Mouse (Mus musculus): ENCODE data around the gene Scamp2.

Gene Scamp2

GRCm38 (mm10) chr9:57552139-57552887, 8.4 kb upstream of the Scamp2 start, which contains the start of gene Mpi:
Mpi (minus strand) TSS chr9:57552763.
- DNase-seq = peak; percentile 72

- DNase-seq = no peak
Measured at GRCm38 (mm10) chr9:57553119-57553518, 7.6 kb upstream of the Scamp2 start.

- no peak for DNase-seq
Measured at GRCm38 (mm10) chr9:57554753-57555152, 6.0 kb upstream of the Scamp2 start.

GRCm38 (mm10) chr9:57557215-57557614, 3.5 kb upstream of the Scamp2 start:
- DNase-seq = no peak

- no peak for DNase-seq
Measured at GRCm38 (mm10) chr9:57558625-57559024, 2.1 kb upstream of the Scamp2 start.

- no peak for DNase-seq
Measured at GRCm38 (mm10) chr9:57559568-57559967, 1.2 kb upstream of the Scamp2 start.

- DNase-seq = no peak
Measured at GRCm38 (mm10) chr9:57560263-57560662, 480 bp upstream of the Scamp2 start.

GRCm38 (mm10) chr9:57561711-57562099, 962 bp downstream of the Scamp2 start:
- DNase-seq = peak; percentile 90

- DNase-seq = peak; percentile 79
Measured at GRCm38 (mm10) chr9:57562896-57563372, 2.2 kb downstream of the Scamp2 start.

GRCm38 (mm10) chr9:57564609-57565008, 3.9 kb downstream of the Scamp2 start:
- peak; percentile 88 for DNase-seq

- peak; percentile 43 for DNase-seq
Measured at GRCm38 (mm10) chr9:57565741-57566221, 5.0 kb downstream of the Scamp2 start.

- peak; percentile 94 for DNase-seq
Measured at GRCm38 (mm10) chr9:57566846-57567245, 6.1 kb downstream of the Scamp2 start.

- DNase-seq = peak; percentile 65
Measured at GRCm38 (mm10) chr9:57568500-57568899, 7.8 kb downstream of the Scamp2 start.

- DNase-seq = no peak
Measured at GRCm38 (mm10) chr9:57574397-57574796, 13.7 kb downstream of the Scamp2 start.

GRCm38 (mm10) chr9:57575577-57575976, 14.8 kb downstream of the Scamp2 start:
- no peak for DNase-seq

GRCm38 (mm10) chr9:57577144-57577849, 16.6 kb downstream of the Scamp2 start:
- no peak for DNase-seq

- no peak for DNase-seq
Measured at GRCm38 (mm10) chr9:57584991-57585390, 24.2 kb downstream of the Scamp2 start.

- DNase-seq = peak; percentile 84
Measured at GRCm38 (mm10) chr9:57589224-57590126, 28.7 kb downstream of the Scamp2 start, which contains the start of gene Ulk3. Ulk3 (plus strand) TSS chr9:57589452.

- peak; percentile 31 for DNase-seq
Measured at GRCm38 (mm10) chr9:57590726-57591125, 30.0 kb downstream of the Scamp2 start.

GRCm38 (mm10) chr9:57593454-57594173, 32.9 kb downstream of the Scamp2 start:
- peak; percentile 79 for DNase-seq

- no peak for DNase-seq
Measured at GRCm38 (mm10) chr9:57594174-57594509, 33.4 kb downstream of the Scamp2 start.

GRCm38 (mm10) chr9:57597265-57597664, 36.5 kb downstream of the Scamp2 start:
- no peak for DNase-seq

Data from kidney, adult 9 months (tissue).